ENCODE assay signal across 7 mouse cellular contexts in genomic region chr5:105519096-105519975, GRCm38 (mm10). TPM values are rescaled to one million over a fixed set of nuclear protein-coding genes. Genes with fewer than 3 reads are reported as not detected.
DNase-seq lines count a peak whose midpoint lies in the region; ATAC-seq lines count a peak whose summit lies in the region.

Lrrc8c (plus strand) TSS chr5:105519388.

- H3K4me1 ChIP-seq in intestine, embryonic 16.5 days (ENCODE audit: control insufficient read depth, insufficient read depth, low read length) = no peaks in the 10 kb centered on the region; the same call in 1 of the 2 replicates
- peaks cover 48% of the 10 kb centered on the region for H3K4me1 ChIP-seq in limb, embryonic 10.5 days
- H3K4me1 ChIP-seq in midbrain, embryonic 12.5 days = peaks cover 18% of the 10 kb centered on the region

- DNase-seq in adrenal gland, postnatal 10 days = peak; percentile 92
- DNase-seq in embryo, embryonic 11.5 days (ENCODE audit: low read depth, low spot score) = peak; percentile 52
- DNase-seq in gastrocnemius, postnatal 4 days (ENCODE audit: low spot score in 2 of 2) = peak; percentile 84 to 85
- peak; percentile 81 for DNase-seq in limb, embryonic 10.5 days (ENCODE audit: low spot score)
- DNase-seq in skeletal muscle tissue, adult 2 months (ENCODE audit: low read depth, low spot score) = peak; percentile 63

- H3K27me3 ChIP-seq in intestine, embryonic 16.5 days (replicated peaks; ENCODE audit: control insufficient read depth, insufficient read depth, low read length) = no peaks in the 10 kb centered on the region; the same call in 1 of the 2 replicates
- peaks cover 12% of the 10 kb centered on the region for H3K27me3 ChIP-seq in limb, embryonic 10.5 days (ENCODE audit: low read depth, poor library complexity, severe bottlenecking)
- peaks cover 15% of the 10 kb centered on the region for H3K27me3 ChIP-seq in midbrain, embryonic 12.5 days

- 0 out of 2 replicates have a peak, but pooled peaks cover 2% of the 10 kb centered on the region for H3K36me3 ChIP-seq in intestine, embryonic 16.5 days (ENCODE audit: control insufficient read depth, insufficient read depth, low read length)
- H3K36me3 ChIP-seq in limb, embryonic 10.5 days = no peaks in the 10 kb centered on the region
- no peaks in the 10 kb centered on the region for H3K36me3 ChIP-seq in midbrain, embryonic 12.5 days

- H3K27ac ChIP-seq in intestine, embryonic 16.5 days (ENCODE audit: low read length) = peak within 1 kb of the TSS; percentile 72
- H3K27ac ChIP-seq in limb, embryonic 10.5 days = peak within 1 kb of the TSS; percentile 92
- H3K27ac ChIP-seq in midbrain, embryonic 12.5 days (replicated peaks) = peak within 1 kb of the TSS; percentile 85

- H3K4me2 ChIP-seq in intestine, embryonic 16.5 days (ENCODE audit: low read depth, low read length) = peak within 1 kb of the TSS; percentile 96
- H3K4me2 ChIP-seq in midbrain, embryonic 12.5 days (replicated peaks) = peak within 1 kb of the TSS; percentile 87

- WGBS in intestine, embryonic 16.5 days = under 1% methylated on average over 88 of the region's 93 CpGs
- WGBS in limb, embryonic 10.5 days = under 1% methylated on average over 85 of the region's 93 CpGs
- WGBS in midbrain, embryonic 12.5 days = under 1% methylated on average over 73 of the region's 93 CpGs

- H3K4me3 ChIP-seq in intestine, embryonic 16.5 days (ENCODE audit: low read length) = peak within 1 kb of the TSS; percentile 72
- H3K4me3 ChIP-seq in limb, embryonic 10.5 days = peak within 1 kb of the TSS; percentile 81
- H3K4me3 ChIP-seq in midbrain, embryonic 12.5 days = peak within 1 kb of the TSS; percentile 71

- peak within 1 kb of the TSS; percentile 80 for H3K9ac ChIP-seq in intestine, embryonic 16.5 days (ENCODE audit: low read depth, low read length)
- H3K9ac ChIP-seq in midbrain, embryonic 12.5 days (replicated peaks) = peak within 1 kb of the TSS; percentile 83

- peak; percentile 97 for ATAC-seq in intestine, embryonic 16.5 days
- peak; percentile 93 for ATAC-seq in midbrain, embryonic 12.5 days (ENCODE audit: low FRiP score, low read depth)

- no peaks in the 10 kb centered on the region for H3K9me3 ChIP-seq in intestine, embryonic 16.5 days (ENCODE audit: control insufficient read depth, low read length)
- no peaks in the 10 kb centered on the region for H3K9me3 ChIP-seq in limb, embryonic 10.5 days (replicated peaks)
- H3K9me3 ChIP-seq in midbrain, embryonic 12.5 days = no peaks in the 10 kb centered on the region

RNA-seq across cellular contexts. Expression of gene Lrrc8c, which starts in this region (rescaled TPM):
- 10 to 100 TPM; 27.1 to 28.4 TPM for total RNA-seq in adrenal gland, postnatal 10 days (2021)
- total RNA-seq in gastrocnemius, postnatal 4 days (2021) = 10 to 100 TPM; 20.8 to 21.4 TPM
- 12.0 and 12.4 TPM in 2 replicates for polyA plus RNA-seq in intestine, embryonic 16.5 days (2015; fragmentation: Nextera tagmentation; extraction: Ambion mirVana)
- 11.1 and 14.2 TPM in 2 replicates for polyA plus RNA-seq in limb, embryonic 10.5 days (2016; fragmentation: Nextera tagmentation; extraction: Ambion mirVana)
- 9.4 and 11.0 TPM in 2 replicates for polyA plus RNA-seq in midbrain, embryonic 12.5 days (2016; fragmentation: Nextera tagmentation; extraction: Ambion mirVana)

Comparison
In these comparisons a context has a peak if more than half of its experiments do, and no peak if none do; other contexts are left out.
1. Peak in every context shown above with its lines: DNase-seq, ATAC-seq, H3K4me3 ChIP-seq and H3K27ac ChIP-seq.